Mouse (Mus musculus): ENCODE measurements around the gene Tmtc2.

GRCm38 (mm10) chr10:105200092-105200491 is 374.2 kb downstream of the Tmtc2 start:
- TF ChIP-seq POLR2A (IDR thresholded peaks at IDR 0.05; ENCODE audit: insufficient read depth, low read depth, low read length), result no peak
- no peak for TF ChIP-seq CTCF (IDR thresholded peaks at IDR 0.05; ENCODE audit: insufficient read depth, low read depth, low read length)

All from olfactory bulb, adult 2 months (tissue).